Mouse (Mus musculus): Measurements from ENCODE around the gene Zdhhc15. TPM values are rescaled to one million over a fixed set of nuclear protein-coding genes. Genes with fewer than 3 reads are reported as not detected.

Gene Zdhhc15
- total and polyA plus RNA-seq, 3 experiments, result not detected

- Histone ChIP-seq H3K27ac (ENCODE audit: control insufficient read depth, low read depth, low read length) (no peak overlapping the region), H3K4me1 (ENCODE audit: control insufficient read depth in 1 of 2, insufficient read depth in 2 of 2, low read length in 2 of 2) (no peaks in the 10 kb centered on the region), H3K9me3 (replicated peaks; ENCODE audit: insufficient read depth, low read length) (no peaks in the 10 kb centered on the region), H3K36me3 (ENCODE audit: control insufficient read depth in 1 of 2, insufficient read depth in 2 of 2, low read length in 2 of 2) (no peaks in the 10 kb centered on the region), H3K79me2 (ENCODE audit: control insufficient read depth, insufficient read depth, low read length, poor library complexity) (no peaks in the 10 kb centered on the region), H3K9ac (ENCODE audit: control insufficient read depth, low read depth, low read length, poor library complexity, severe bottlenecking) (no peak overlapping the region), H3K27me3 (ENCODE audit: control insufficient read depth in 1 of 2, insufficient read depth in 2 of 2, low read length in 2 of 2) (no peaks in the 10 kb centered on the region), H3K4me3 (ENCODE audit: control insufficient read depth in 1 of 2, insufficient read depth in 1 of 2, low read depth in 2 of 2, low read length in 2 of 2) (no peak overlapping the region)
- TF ChIP-seq E2F4 (IDR thresholded peaks at IDR 0.05; ENCODE audit: borderline replicate concordance, low read depth, low read length) (no peak), TCF12 (IDR thresholded peaks at IDR 0.05; ENCODE audit: low read depth, low read length) (peak; percentile 34; the same call in 1 of the 2 replicates)
- no peak for DNase-seq (ENCODE audit: low read depth, low spot score)
These were observed 125.6 kb downstream of the Zdhhc15 start for GRCm38 (mm10) chrX:104545283-104545682.

- H3K36me3 ChIP-seq (ENCODE audit: control insufficient read depth in 1 of 2, insufficient read depth in 2 of 2, low read length in 2 of 2), result no peaks in the 10 kb centered on the region
- H3K9me3 ChIP-seq (replicated peaks; ENCODE audit: insufficient read depth, low read length), result no peaks in the 10 kb centered on the region
- no peaks in the 10 kb centered on the region for H3K79me2 ChIP-seq (ENCODE audit: control insufficient read depth, insufficient read depth, low read length, poor library complexity)
- peak; percentile 3 for DNase-seq (ENCODE audit: low read depth, low spot score)
- H3K27ac ChIP-seq (ENCODE audit: control insufficient read depth, low read depth, low read length), result no peak overlapping the region
- H3K27me3 ChIP-seq (ENCODE audit: control insufficient read depth in 1 of 2, insufficient read depth in 2 of 2, low read length in 2 of 2), result no peaks in the 10 kb centered on the region
- H3K4me3 ChIP-seq (ENCODE audit: control insufficient read depth in 1 of 2, insufficient read depth in 1 of 2, low read depth in 2 of 2, low read length in 2 of 2), result no peak overlapping the region
- H3K4me1 ChIP-seq (ENCODE audit: control insufficient read depth in 1 of 2, insufficient read depth in 2 of 2, low read length in 2 of 2), result no peaks in the 10 kb centered on the region
- TF ChIP-seq RCOR1 (IDR thresholded peaks at IDR 0.05; ENCODE audit: low read depth, low read length), result no peak
- no peak for TF ChIP-seq CHD1 (IDR thresholded peaks at IDR 0.05; ENCODE audit: low read depth, low read length)
- TF ChIP-seq NRF1 (IDR thresholded peaks at IDR 0.05; ENCODE audit: insufficient read depth, low read depth, low read length, poor library complexity, severe bottlenecking), result no peak
- TF ChIP-seq E2F4 (IDR thresholded peaks at IDR 0.05; ENCODE audit: borderline replicate concordance, low read depth, low read length), result no peak
- no peak for TF ChIP-seq JUND (IDR thresholded peaks at IDR 0.05; ENCODE audit: low read depth, low read length)
- TF ChIP-seq MXI1 (IDR thresholded peaks at IDR 0.05; ENCODE audit: low read depth, low read length), result no peak
- no peak for TF ChIP-seq MAX (IDR thresholded peaks at IDR 0.05; ENCODE audit: low read length)
- TF ChIP-seq NELFE (IDR thresholded peaks at IDR 0.05; ENCODE audit: low read depth, low read length), result no peak
- TF ChIP-seq ZMIZ1 (IDR thresholded peaks at IDR 0.05; ENCODE audit: low read depth, low read length), result no peak
- no peak for TF ChIP-seq GABPA (IDR thresholded peaks at IDR 0.05; ENCODE audit: low read depth, low read length)
- no peak for TF ChIP-seq KAT2A (conservative IDR thresholded peaks at IDR 0.05; ENCODE audit: low read depth, low read length)
- no peak for TF ChIP-seq USF1 (IDR thresholded peaks at IDR 0.05; ENCODE audit: low read depth, low read length)
- no peak for TF ChIP-seq CHD2 (IDR thresholded peaks at IDR 0.05; ENCODE audit: low read length)
- TF ChIP-seq TCF12 (IDR thresholded peaks at IDR 0.05; ENCODE audit: low read depth, low read length), result no peak
- no peak for TF ChIP-seq ETS1 (IDR thresholded peaks at IDR 0.05; ENCODE audit: low read depth, low read length)
- no peak for TF ChIP-seq ZC3H11A (IDR thresholded peaks at IDR 0.05; ENCODE audit: low read depth, low read length)
- no peak for TF ChIP-seq BHLHE40 (IDR thresholded peaks at IDR 0.05; ENCODE audit: borderline replicate concordance, low read depth, low read length)
- no peak for TF ChIP-seq GATA1 (IDR thresholded peaks at IDR 0.05; ENCODE audit: low read depth, low read length)
- no peak overlapping the region for H3K9ac ChIP-seq (ENCODE audit: control insufficient read depth, low read depth, low read length, poor library complexity, severe bottlenecking)
These were observed 126.8 kb downstream of the Zdhhc15 start for GRCm38 (mm10) chrX:104543919-104544595.
